Mouse (Mus musculus) heart, embryonic 14.5 days (tissue): ENCODE results near the gene Rbm15b. TPM values are rescaled to one million over a fixed set of nuclear protein-coding genes. Genes with fewer than 3 reads are reported as not detected.

ENCODE experiments used
- ATAC-seq: fragments of 200-750 bp; cut with Nextera tagmentation; 2 replicates; pipeline ENCODE4 v1.8.0; 2017; ENCODE audit warnings: low read depth, moderate TSS enrichment; ENCODE audit not compliant: insufficient number of reproducible peaks, insufficient read depth, low FRiP score
- H3K27ac ChIP-seq, 2 experiments: fragments of 200-500 bp in 1 of 2; fragments of 300-500 bp in 1 of 2; sonication (generic) in 1 of 2; replicated peaks in 1 of 2; 2 replicates each; pipeline ENCODE4 v1.5.1; 2012 to 2014; ENCODE audit warnings: low read depth in 2 of 2, low read length in 2 of 2, control low read depth in 1 of 2, mild to moderate bottlenecking in 1 of 2, mixed read lengths in 1 of 2; ENCODE audit not compliant: control insufficient read depth in 1 of 2, insufficient read depth in 1 of 2
- H3K27me3 ChIP-seq: fragments of 300-500 bp; sonication (generic); 2 replicates; pipeline ENCODE4 v1.6.1; 2014; ENCODE audit warnings: mild to moderate bottlenecking, low read length, control low read depth; ENCODE audit not compliant: control insufficient read depth, insufficient read depth
- H3K36me3 ChIP-seq: fragments of 300-500 bp; sonication (generic); 2 replicates; pipeline ENCODE4 v1.6.1; 2014; ENCODE audit warnings: mild to moderate bottlenecking, control low read depth, low read length, mixed read lengths; ENCODE audit not compliant: control insufficient read depth, insufficient read depth
- H3K4me1 ChIP-seq, 2 experiments: fragments of 200-500 bp in 1 of 2; fragments of 300-500 bp in 1 of 2; sonication (generic) in 1 of 2; 2 replicates each; pipeline ENCODE4 v1.6.1; 2012 to 2014; ENCODE audit warnings: low read length in 2 of 2, control low read depth in 1 of 2, mixed read lengths in 1 of 2; ENCODE audit not compliant: control insufficient read depth in 2 of 2, insufficient read depth in 2 of 2
- H3K4me2 ChIP-seq: fragments of 300-500 bp; sonication (generic); 2 replicates; pipeline ENCODE4 v1.6.1; 2014; ENCODE audit warnings: mild to moderate bottlenecking, low read length
- H3K4me3 ChIP-seq, 2 experiments: fragments of 200-500 bp in 1 of 2; fragments of 300-500 bp in 1 of 2; sonication (generic) in 1 of 2; 2 replicates each; pipeline ENCODE4 v1.5.1; 2012 to 2014; ENCODE audit warnings: low read length in 2 of 2, mild to moderate bottlenecking in 2 of 2, control low read depth in 1 of 2, low read depth in 1 of 2, moderate library complexity in 1 of 2; ENCODE audit not compliant: control insufficient read depth in 1 of 2, insufficient read depth in 1 of 2
- H3K9ac ChIP-seq: fragments of 300-500 bp; sonication (generic); 2 replicates; pipeline ENCODE4 v1.6.1; 2014; ENCODE audit warnings: mild to moderate bottlenecking, low read length
- H3K9me3 ChIP-seq: fragments of 300-500 bp; sonication (generic); 2 replicates; pipeline ENCODE4 v1.6.1; 2016; ENCODE audit warnings: low read length, control low read depth; ENCODE audit not compliant: control insufficient read depth
- WGBS: fragments of 180-500 bp; shearing (Covaris S2); extraction: QIAGEN DNeasy Blood & Tissue Kit; methylation state at CpG from one replicate; pipeline ENCODE4 v1.1.7; 2014; 5-methylcytosine and 5-hydroxymethylcytosine counted together
- polyA plus RNA-seq: library from polyadenylated mRNA; unstranded; fragments of >200 nt; fragmentation: Nextera tagmentation; extraction: Ambion mirVana; gene quantifications from 2 replicates; pipeline ENCODE4 v1.2.1, GENCODE M21; 2014

Rbm15b gene
- polyA plus RNA-seq, result 8.7 and 9.2 TPM in 2 replicates

- H3K36me3 ChIP-seq, result peaks cover 54% of the 10 kb centered on the region
These were observed at the start of gene Rbm15b for GRCm38 (mm10) chr9:106886828-106887702. Gene Rbm15b, minus strand, starts transcription at chr9:106887428.

GRCm38 (mm10) chr9:106934998-106935397, 47.8 kb upstream of the Rbm15b start:
- H3K4me2 ChIP-seq, result no peak overlapping the region
- H3K4me3 ChIP-seq, result no peak overlapping the region
- no peaks in the 10 kb centered on the region for H3K9me3 ChIP-seq
- no peaks in the 10 kb centered on the region for H3K27me3 ChIP-seq
- H3K27ac ChIP-seq, result no peak overlapping the region
- no peak overlapping the region for H3K9ac ChIP-seq
- 76% methylated on average over 1 of the region's 1 CpGs for whole genome bisulfite sequencing
- H3K36me3 ChIP-seq, result no peaks in the 10 kb centered on the region
- H3K4me1 ChIP-seq, result no peaks in the 10 kb centered on the region
- no peak for ATAC-seq

More at GRCm38 (mm10) chr9:106886828-106887702, at the start of gene Rbm15b:
- Histone ChIP-seq H3K9me3 (no peaks in the 10 kb centered on the region), H3K4me2 (peak within 1 kb of the TSS; percentile 98), H3K9ac (peak within 1 kb of the TSS; percentile 98), H3K27me3 (no peaks in the 10 kb centered on the region), H3K4me1 (peaks cover 30 to 46% of the 10 kb centered on the region in 2 experiments), H3K4me3 (peak within 1 kb of the TSS; percentile 73 to 88), H3K27ac (peak within 1 kb of the TSS; percentile 48 to 89)
- peak; percentile 80 for ATAC-seq
- WGBS, result 3% methylated on average over 82 of the region's 101 CpGs

- Histone ChIP-seq H3K27me3 (no peaks in the 10 kb centered on the region), H3K4me3 (no peak overlapping the region), H3K4me1 (no peaks in the 10 kb centered on the region), H3K36me3 (no peaks in the 10 kb centered on the region), H3K27ac (no peak overlapping the region), H3K4me2 (no peak overlapping the region), H3K9me3 (no peaks in the 10 kb centered on the region), H3K9ac (no peak overlapping the region)
- 76% methylated on average over 6 of the region's 6 CpGs for WGBS
- ATAC-seq, result no peak
These were observed 27.6 kb upstream of the Rbm15b start for GRCm38 (mm10) chr9:106914878-106915277.

- H3K4me3 ChIP-seq, result no peak overlapping the region
- no peaks in the 10 kb centered on the region for H3K36me3 ChIP-seq
- no peaks in the 10 kb centered on the region for H3K4me1 ChIP-seq
- H3K9me3 ChIP-seq, result no peaks in the 10 kb centered on the region
- no peaks in the 10 kb centered on the region for H3K27me3 ChIP-seq
- H3K4me2 ChIP-seq, result no peak overlapping the region
- H3K9ac ChIP-seq, result no peak overlapping the region
- WGBS, result 3% methylated on average over 1 of the region's 1 CpGs
- no peak overlapping the region for H3K27ac ChIP-seq
- ATAC-seq, result no peak
These were observed 26.5 kb upstream of the Rbm15b start for GRCm38 (mm10) chr9:106913759-106914158.

GRCm38 (mm10) chr9:106911624-106912023, 24.4 kb upstream of the Rbm15b start:
- Histone ChIP-seq H3K4me1 (no peaks in the 10 kb centered on the region), H3K4me3 (no peak overlapping the region), H3K9me3 (no peaks in the 10 kb centered on the region), H3K36me3 (no peaks in the 10 kb centered on the region), H3K4me2 (no peak overlapping the region), H3K27ac (no peak overlapping the region), H3K9ac (no peak overlapping the region), H3K27me3 (no peaks in the 10 kb centered on the region)
- no peak for ATAC-seq
- 37% methylated on average over 1 of the region's 1 CpGs for WGBS

- H3K9me3 ChIP-seq, result no peaks in the 10 kb centered on the region
- no peak overlapping the region for H3K4me2 ChIP-seq
- no peak for ATAC-seq
- H3K27ac ChIP-seq, result no peak overlapping the region
- H3K9ac ChIP-seq, result no peak overlapping the region
- no peaks in the 10 kb centered on the region for H3K4me1 ChIP-seq
- no peak overlapping the region for H3K4me3 ChIP-seq
- H3K36me3 ChIP-seq, result no peaks in the 10 kb centered on the region
- 37% methylated on average over 5 of the region's 5 CpGs for WGBS
- no peaks in the 10 kb centered on the region for H3K27me3 ChIP-seq
These were observed 21.5 kb upstream of the Rbm15b start for GRCm38 (mm10) chr9:106908715-106909114.

GRCm38 (mm10) chr9:106908174-106908573, 20.9 kb upstream of the Rbm15b start:
- WGBS, result 76% methylated on average over 3 of the region's 3 CpGs
- H3K4me1 ChIP-seq, result no peaks in the 10 kb centered on the region
- H3K4me2 ChIP-seq, result no peak overlapping the region
- H3K27me3 ChIP-seq, result no peaks in the 10 kb centered on the region
- H3K9me3 ChIP-seq, result no peaks in the 10 kb centered on the region
- no peak overlapping the region for H3K9ac ChIP-seq
- no peaks in the 10 kb centered on the region for H3K36me3 ChIP-seq
- ATAC-seq, result no peak
- no peak overlapping the region for H3K27ac ChIP-seq
- no peak overlapping the region for H3K4me3 ChIP-seq
